Mouse (Mus musculus): ENCODE measurements around the gene Olfr1221. TPM values are rescaled to one million over a fixed set of nuclear protein-coding genes. Genes with fewer than 3 reads are reported as not detected.
"Not testable (repeated sequence)": the region's sequence is repeated elsewhere in the genome, so short reads cannot be mapped to it uniquely, and the experiment has no call there.

Olfr1221 gene
- polyA plus RNA-seq (2012) = not detected in 2 replicates

DNA sequence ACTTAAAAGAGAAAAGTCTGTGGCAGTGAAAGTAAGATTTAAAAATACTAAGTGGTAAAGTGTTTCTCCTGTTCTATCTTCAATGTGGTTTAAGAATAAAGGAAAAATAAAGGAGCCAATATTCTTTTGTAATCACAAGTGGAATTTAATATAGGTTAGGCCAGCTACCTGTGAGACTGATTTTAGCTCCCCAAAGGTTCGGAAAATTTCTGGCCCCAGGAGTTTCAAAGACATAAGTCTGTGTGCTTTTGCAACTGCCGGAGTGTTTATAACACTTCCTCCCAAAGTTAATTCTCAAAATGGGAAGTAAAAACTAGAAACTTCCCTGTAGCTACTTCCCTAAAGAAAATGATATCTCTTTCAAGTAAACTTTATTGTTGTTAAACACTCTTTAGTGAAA lies at the start of gene Olfr1221:
Olfr1221 (minus strand) TSS at position 101 of the 400 bp plus-strand sequence.
- TF ChIP-seq GATA1 (IDR thresholded peaks at IDR 0.05; ENCODE audit: low read length) = no peak

DNA sequence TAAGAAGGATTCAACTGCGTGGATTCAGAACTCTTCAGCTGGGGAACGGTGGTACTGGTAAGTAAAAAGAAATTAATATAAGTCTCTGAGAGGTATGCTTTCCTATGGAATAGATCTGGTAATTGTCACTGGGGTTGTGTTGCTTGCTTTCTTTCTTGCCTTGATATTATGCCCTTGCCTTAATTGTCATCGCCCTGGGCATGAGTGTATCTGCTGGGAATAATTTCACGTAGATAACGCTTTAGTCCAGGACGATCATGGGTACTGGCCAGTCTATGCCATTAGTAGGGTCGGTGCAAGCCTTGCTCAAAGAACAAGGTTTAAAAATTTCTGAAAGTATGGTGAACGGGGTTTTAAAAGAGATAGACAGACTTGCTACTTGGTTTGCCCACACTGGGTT lies 46.9 kb upstream of the Olfr1221 start, which contains the start of gene Olfr1224-ps1:
Olfr1224-ps1 (minus strand) TSS at position 101 of the 400 bp plus-strand sequence.
- TF ChIP-seq GATA1 (IDR thresholded peaks at IDR 0.05; ENCODE audit: low read length) = not testable (repeated sequence)

DNA sequence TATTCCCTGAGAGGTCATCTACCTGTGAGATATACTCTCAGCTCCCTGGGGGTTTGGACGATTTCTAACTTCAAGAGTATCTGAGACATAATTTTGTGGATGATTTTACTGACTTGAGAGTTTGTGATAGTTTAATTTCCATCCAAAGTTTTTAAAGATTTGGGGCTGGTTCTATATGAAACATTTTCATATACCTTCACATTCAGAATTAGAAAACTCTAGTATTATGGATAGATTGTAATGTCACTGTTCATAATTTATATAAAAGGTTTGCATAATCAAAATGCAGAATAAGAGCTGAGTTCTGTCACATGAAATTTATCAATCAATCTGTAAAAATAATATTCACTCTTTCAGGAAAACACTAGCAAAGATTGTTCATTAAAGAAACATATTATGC lies 34.4 kb upstream of the Olfr1221 start, which contains the start of gene Olfr1223:
Olfr1223 (minus strand) TSS at position 101 of the 400 bp plus-strand sequence.
- TF ChIP-seq GATA1 (IDR thresholded peaks at IDR 0.05; ENCODE audit: low read length) = no peak

DNA sequence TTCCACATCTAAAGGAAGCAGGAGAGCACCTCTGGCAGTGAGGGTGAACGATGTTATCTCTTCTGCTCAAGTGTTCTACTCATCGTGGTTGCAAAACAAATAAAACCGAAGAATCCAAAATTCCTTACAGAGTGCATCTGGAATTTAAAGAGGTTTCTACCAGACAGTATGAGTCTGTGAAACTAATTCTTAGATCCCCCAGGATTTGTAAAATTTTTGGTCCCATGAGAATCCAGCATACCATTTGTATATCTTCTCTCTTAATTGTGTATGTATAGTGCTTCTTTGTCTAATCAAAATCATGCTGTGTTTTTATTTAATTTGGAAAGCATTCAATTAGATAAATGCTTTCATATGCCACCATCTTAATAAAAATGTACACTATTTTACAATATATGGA lies 15.9 kb upstream of the Olfr1221 start, which contains the start of gene Olfr1222:
Olfr1222 (minus strand) TSS at position 101 of the 400 bp plus-strand sequence.
- no peak for TF ChIP-seq GATA1 (IDR thresholded peaks at IDR 0.05; ENCODE audit: low read length)

GRCm38 (mm10) chr2:89106735-89107134 lies 10.3 kb downstream of the Olfr1221 start, which contains the start of gene Olfr1220:
TSS of gene Olfr1220 (minus strand) at chr2:89106835.
- no peak for TF ChIP-seq GATA1 (IDR thresholded peaks at IDR 0.05; ENCODE audit: low read length)

DNA sequence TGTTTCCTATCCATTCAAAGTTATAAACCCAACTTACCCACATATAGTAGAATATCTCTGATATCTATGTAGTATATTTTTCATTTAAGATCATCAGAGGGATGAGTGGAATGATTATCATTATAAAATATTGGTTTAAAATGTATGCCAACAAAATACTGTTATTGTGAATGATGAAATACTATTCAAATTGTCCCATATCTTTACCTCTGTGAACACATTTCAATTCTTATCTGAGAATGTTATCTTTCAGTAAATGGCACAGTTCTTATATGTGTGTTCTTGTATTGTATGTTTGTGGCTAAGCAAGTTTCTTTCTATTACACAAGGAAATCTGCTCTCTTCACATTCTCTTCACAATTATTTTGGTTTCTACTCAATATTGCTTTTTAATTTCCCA lies 11.4 kb downstream of the Olfr1221 start:
- TF ChIP-seq GATA1 (IDR thresholded peaks at IDR 0.05; ENCODE audit: low read length) = no peak

DNA sequence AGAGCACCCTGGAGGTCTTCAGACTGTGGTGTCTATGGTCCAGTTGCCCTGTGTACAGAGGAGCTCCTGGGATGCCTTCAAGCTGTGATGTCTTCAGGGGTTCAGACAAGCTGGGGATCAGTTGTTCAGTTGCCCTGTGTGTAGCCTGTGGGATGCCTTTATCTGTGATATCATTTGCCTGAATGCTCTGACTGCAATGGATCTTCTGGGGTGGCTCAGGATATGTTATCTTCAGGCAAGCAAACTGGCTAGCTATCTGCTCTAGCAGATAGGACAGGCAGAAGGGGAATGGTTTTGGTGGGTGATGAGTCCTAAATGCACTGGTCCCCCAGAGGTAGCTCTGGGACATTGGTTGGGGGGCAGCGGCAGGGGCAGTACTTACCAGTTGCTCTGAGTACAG lies 23.2 kb downstream of the Olfr1221 start:
- no peak for TF ChIP-seq GATA1 (IDR thresholded peaks at IDR 0.05; ENCODE audit: low read length)

DNA sequence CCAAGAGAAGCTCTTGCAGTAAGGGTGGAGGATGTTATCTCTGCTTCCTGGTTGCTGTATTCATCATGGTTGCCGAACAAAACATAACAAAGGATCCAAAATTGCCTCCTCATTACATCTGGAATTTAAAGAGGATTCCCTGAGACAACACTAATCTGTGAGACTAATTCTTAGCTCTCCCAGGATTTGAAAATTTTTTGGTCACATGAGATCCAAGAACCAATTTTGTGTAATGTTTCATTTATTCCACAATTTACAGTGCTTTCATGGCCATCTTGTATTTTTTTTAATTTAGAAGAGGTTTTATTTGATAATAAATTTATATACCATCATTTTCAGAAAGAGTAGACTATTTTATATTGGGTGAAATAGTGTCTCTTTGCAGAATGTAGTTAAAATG lies 33.7 kb downstream of the Olfr1221 start, which contains the start of gene Olfr1219:
Olfr1219 (minus strand) TSS at position 101 of the 400 bp plus-strand sequence.
- TF ChIP-seq GATA1 (IDR thresholded peaks at IDR 0.05; ENCODE audit: low read length) = no peak

DNA sequence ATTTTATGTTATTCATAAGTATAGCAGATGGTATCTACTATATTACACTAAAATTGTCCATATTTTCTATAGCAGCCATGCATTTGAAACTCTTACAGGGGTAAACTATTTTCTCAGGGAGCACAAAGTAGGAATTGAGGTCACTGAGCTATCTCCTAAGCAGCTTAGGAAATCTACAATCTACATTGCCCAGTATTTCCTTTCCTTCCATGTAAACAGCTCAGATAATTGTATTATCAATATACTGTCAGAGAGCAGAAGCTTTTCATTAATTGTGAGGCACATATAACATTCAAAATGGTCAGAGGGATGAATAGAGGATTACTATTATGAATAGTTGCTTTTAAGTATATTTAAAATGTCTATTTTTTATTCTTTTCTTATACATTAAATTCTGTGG lies 35.6 kb downstream of the Olfr1221 start:
- TF ChIP-seq GATA1 (IDR thresholded peaks at IDR 0.05; ENCODE audit: low read length) = no peak

GRCm38 (mm10) chr2:89061087-89061486 lies 56.0 kb downstream of the Olfr1221 start, which contains the start of gene Olfr1218:
TSS of gene Olfr1218 (minus strand) at chr2:89061187.
- TF ChIP-seq GATA1 (IDR thresholded peaks at IDR 0.05; ENCODE audit: low read length) = no peak

Other genes starting within 250 kb of the Olfr1221 start
- gene Olfr1208, start 215.0 kb downstream of the Olfr1221 start, polyA plus RNA-seq (2012) = not detected in 2 replicates
- gene Olfr1209, start 202.1 kb downstream of the Olfr1221 start, polyA plus RNA-seq (2012) = not detected in 2 replicates
- gene Olfr1211, start 179.2 kb downstream of the Olfr1221 start, polyA plus RNA-seq (2012) = not detected in 2 replicates
- not detected in 2 replicates for gene Olfr1212, start 163.3 kb downstream of the Olfr1221 start, polyA plus RNA-seq (2012)
- not detected in 2 replicates for gene Gm13762, start 137.0 kb downstream of the Olfr1221 start, polyA plus RNA-seq (2012)
- not detected in 2 replicates for gene Olfr1214, start 124.6 kb downstream of the Olfr1221 start, polyA plus RNA-seq (2012)
- gene Olfr1215, start 110.3 kb downstream of the Olfr1221 start, polyA plus RNA-seq (2012) = not detected in 2 replicates
- gene Olfr1216, start 98.9 kb downstream of the Olfr1221 start, polyA plus RNA-seq (2012) = not detected in 2 replicates
- gene Olfr1217, start 85.2 kb downstream of the Olfr1221 start, polyA plus RNA-seq (2012) = not detected in 2 replicates
- gene Olfr1218, start 56.1 kb downstream of the Olfr1221 start, polyA plus RNA-seq (2012) = not detected in 2 replicates
- not detected in 2 replicates for gene Olfr1219, start 33.8 kb downstream of the Olfr1221 start, polyA plus RNA-seq (2012)
- gene Olfr1220, start 10.4 kb downstream of the Olfr1221 start, polyA plus RNA-seq (2012) = not detected in 2 replicates
- not detected in 2 replicates for gene Olfr1222, start 15.8 kb upstream of the Olfr1221 start, polyA plus RNA-seq (2012)
- gene Olfr1223, start 34.3 kb upstream of the Olfr1221 start, polyA plus RNA-seq (2012) = not detected in 2 replicates
- gene Olfr1224-ps1, start 46.8 kb upstream of the Olfr1221 start, polyA plus RNA-seq (2012) = not detected in 2 replicates
- not detected in 2 replicates for gene Olfr1225, start 57.4 kb upstream of the Olfr1221 start, polyA plus RNA-seq (2012)
- gene Olfr1226, start 82.8 kb upstream of the Olfr1221 start, polyA plus RNA-seq (2012) = not detected in 2 replicates
- not detected in 2 replicates for gene Olfr1228, start 136.8 kb upstream of the Olfr1221 start, polyA plus RNA-seq (2012)
- not detected in 2 replicates for gene Olfr1229, start 170.7 kb upstream of the Olfr1221 start, polyA plus RNA-seq (2012)
- not detected in 2 replicates for gene Olfr1230, start 180.0 kb upstream of the Olfr1221 start, polyA plus RNA-seq (2012)
- gene Olfr1231, start 189.8 kb upstream of the Olfr1221 start, polyA plus RNA-seq (2012) = not detected in 2 replicates
- gene Olfr1232, start 212.4 kb upstream of the Olfr1221 start, polyA plus RNA-seq (2012) = not detected in 2 replicates
- not detected in 2 replicates for gene Olfr1233, start 225.1 kb upstream of the Olfr1221 start, polyA plus RNA-seq (2012)
- not detected in 2 replicates for gene Olfr1234, start 247.6 kb upstream of the Olfr1221 start, polyA plus RNA-seq (2012)